11 mouse cellular contexts compared by ENCODE assay signal in the genomic region with DNA sequence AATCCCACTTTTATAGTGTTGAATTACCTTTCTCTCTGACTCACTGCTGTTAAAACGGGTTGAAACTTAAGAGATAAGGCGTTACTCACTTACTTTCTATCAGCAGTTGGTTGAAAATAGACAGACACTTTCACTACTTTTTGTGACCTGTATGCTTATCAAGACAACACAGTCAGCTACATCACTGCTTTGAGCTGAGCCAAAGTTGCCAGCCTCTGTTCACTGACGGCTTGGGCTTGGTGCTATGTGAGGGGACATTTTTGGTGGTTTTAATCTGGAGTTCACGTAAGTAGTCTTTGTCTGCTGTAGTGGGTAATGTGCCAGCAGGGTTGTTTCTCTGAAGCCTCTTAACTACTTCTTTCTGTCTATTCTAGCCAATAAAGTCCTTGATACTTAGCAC. TPM values are rescaled to one million over a fixed set of nuclear protein-coding genes. Genes with fewer than 3 reads are reported as not detected.
DNase-seq lines count a peak whose midpoint lies in the region; ATAC-seq and TF ChIP-seq lines count a peak whose summit lies in the region.
"Had no signal": no experiment of that assay in that cellular context is flagged by ENCODE, and none has a peak within 500 bp of the region (broad histone marks: within the 10 kb centered on the region; RNA-seq: fewer than 3 reads in every experiment).

No protein-coding gene starts in this region.

- H3K27ac ChIP-seq in heart, embryonic 10.5 days = no peak overlapping the region
- H3K27ac ChIP-seq in midbrain, postnatal 0 days (ENCODE audit: low read depth, low read length) = no peak overlapping the region
- H3K27ac ChIP-seq: embryonic facial prominence, embryonic 10.5 days had no signal

- no peak for ATAC-seq in midbrain, postnatal 0 days (ENCODE audit: low FRiP score)

- no peaks in the 10 kb centered on the region for H3K4me1 ChIP-seq in heart, embryonic 10.5 days
- H3K4me1 ChIP-seq in midbrain, postnatal 0 days (ENCODE audit: insufficient read depth, low read length) = no peaks in the 10 kb centered on the region
- H3K4me1 ChIP-seq: embryonic facial prominence, embryonic 10.5 days had no signal

- TF ChIP-seq CTCF in midbrain, postnatal 0 days (IDR thresholded peaks at IDR 0.05) = no peak

- WGBS in heart, embryonic 10.5 days = 31% methylated on average over 4 of the region's 4 CpGs
- WGBS in midbrain, postnatal 0 days = 82% methylated on average over 4 of the region's 4 CpGs

- H3K9ac ChIP-seq in midbrain, postnatal 0 days (replicated peaks; ENCODE audit: low read length, poor library complexity, severe bottlenecking) = no peak overlapping the region

- H3K27me3 ChIP-seq in heart, embryonic 10.5 days (ENCODE audit: insufficient read depth, poor library complexity, severe bottlenecking) = no peaks in the 10 kb centered on the region
- H3K27me3 ChIP-seq in midbrain, postnatal 0 days (ENCODE audit: insufficient read depth, low read length) = no peaks in the 10 kb centered on the region

- no peaks in the 10 kb centered on the region for H3K9me3 ChIP-seq in heart, embryonic 10.5 days
- no peaks in the 10 kb centered on the region for H3K9me3 ChIP-seq in midbrain, postnatal 0 days (ENCODE audit: low read length)
- H3K9me3 ChIP-seq: embryonic facial prominence, embryonic 10.5 days had no signal

- H3K4me3 ChIP-seq in heart, embryonic 10.5 days = no peak overlapping the region
- H3K4me3 ChIP-seq in midbrain, postnatal 0 days (ENCODE audit: low read depth, low read length) = no peak overlapping the region
- H3K4me3 ChIP-seq: embryonic facial prominence, embryonic 10.5 days had no signal

- DNase-seq in heart, adult 18-20 months = peak; percentile 8 to 34
- no peak for DNase-seq in heart, embryonic 10.5 days (ENCODE audit: low spot score)
- peak; percentile 11 for DNase-seq in heart, adult 8-10 months (ENCODE audit: low spot score)
- peak; percentile 37 for DNase-seq in heart, postnatal 4 days
- DNase-seq in layer of hippocampus, adult 11-12 months (ENCODE audit: low spot score) = no peak
- DNase-seq in MN1 (ENCODE audit: low spot score) = no peak
- no peak for DNase-seq in midbrain, postnatal 0 days (ENCODE audit: low spot score)
- DNase-seq: cerebellum, postnatal 10 days; lung, adult 18-20 months; right cerebral cortex, adult 18-20 months had no signal

- peaks cover 66% of the 10 kb centered on the region for H3K36me3 ChIP-seq in heart, embryonic 10.5 days
- H3K36me3 ChIP-seq in midbrain, postnatal 0 days (ENCODE audit: insufficient read depth, low read length) = peaks cover 7% of the 10 kb centered on the region; the same call in 1 of the 2 replicates

- H3K4me2 ChIP-seq in midbrain, postnatal 0 days (ENCODE audit: low read depth, low read length, poor library complexity, severe bottlenecking) = no peak overlapping the region

RNA-seq across cellular contexts. Expression of a gene that starts 28.5 kb away (rescaled TPM):
- 10 to 100 TPM; 37.4 to 39.6 TPM for total RNA-seq in heart, adult 18-20 months (2021)
- polyA plus RNA-seq in heart, embryonic 10.5 days (2016; fragmentation: Nextera tagmentation; extraction: Ambion mirVana) = 29.0 and 31.6 TPM in 2 replicates
- 10 to 100 TPM; 38.4 to 44.4 (median 40.9) TPM for total RNA-seq in heart, adult 8-10 months (2022)
- total RNA-seq in heart, postnatal 4 days (2021) = 10 to 100 TPM; 35.1 to 37.1 TPM
- total RNA-seq in midbrain, postnatal 0 days (2014; rRNA removed) = 14.4 and 16.9 TPM in 2 replicates
- 25.1 and 27.7 TPM in 2 replicates for polyA plus RNA-seq in midbrain, postnatal 0 days (2015; fragmentation: Nextera tagmentation; extraction: Ambion mirVana)

RNA-seq across cellular contexts. Expression of a gene that starts 35.8 kb away (rescaled TPM):
- total RNA-seq in heart, adult 18-20 months (2021) = 10 to 100 TPM; 30.9 to 31.3 TPM
- 161 and 182 TPM in 2 replicates for polyA plus RNA-seq in heart, embryonic 10.5 days (2016; fragmentation: Nextera tagmentation; extraction: Ambion mirVana)
- 10 to 100 TPM; 24.9 to 30.8 (median 28.0) TPM for total RNA-seq in heart, adult 8-10 months (2022)
- 10 to 100 TPM; 75.3 to 76.0 TPM for total RNA-seq in heart, postnatal 4 days (2021)
- 14.7 and 20.6 TPM in 2 replicates for total RNA-seq in midbrain, postnatal 0 days (2014; rRNA removed)
- 29.6 and 30.0 TPM in 2 replicates for polyA plus RNA-seq in midbrain, postnatal 0 days (2015; fragmentation: Nextera tagmentation; extraction: Ambion mirVana)

RNA-seq across cellular contexts. Expression of a gene that starts 57.0 kb away (rescaled TPM):
- 100 to 1,000 TPM; 253 to 258 TPM for total RNA-seq in heart, adult 18-20 months (2021)
- 47.0 and 86.1 TPM in 2 replicates for polyA plus RNA-seq in heart, embryonic 10.5 days (2016; fragmentation: Nextera tagmentation; extraction: Ambion mirVana)
- 100 to 1,000 TPM; 229 to 285 (median 258) TPM for total RNA-seq in heart, adult 8-10 months (2022)
- 100 to 1,000 TPM; 175 to 176 TPM for total RNA-seq in heart, postnatal 4 days (2021)
- 142 and 145 TPM in 2 replicates for total RNA-seq in midbrain, postnatal 0 days (2014; rRNA removed)
- 118 and 120 TPM in 2 replicates for polyA plus RNA-seq in midbrain, postnatal 0 days (2015; fragmentation: Nextera tagmentation; extraction: Ambion mirVana)

Comparison
In these comparisons a context has a peak if more than half of its experiments do, and no peak if none do; other contexts are left out.
1. DNase-seq: peak in heart, adult 18-20 months (2 of 2), heart, adult 8-10 months (single experiment) and heart, postnatal 4 days (single experiment); none in heart, embryonic 10.5 days (single experiment), layer of hippocampus, adult 11-12 months (single experiment), MN1 (single experiment) and midbrain, postnatal 0 days (single experiment).